Mouse (Mus musculus) layer of hippocampus, adult 6 months (tissue): ENCODE results near the gene Olfr666. TPM values are rescaled to one million over a fixed set of nuclear protein-coding genes. Genes with fewer than 3 reads are reported as not detected.

ENCODE experiments used
- long read RNA-seq, 2 experiments: library from polyadenylated mRNA; unstranded; transcript quantifications; one replicate each; pipeline ENCODE4 v2.0.0; 2019 to 2020
- polyA plus RNA-seq: library from polyadenylated mRNA; unstranded; fragments of <200 nt; fragmentation: Nextera tagmentation; gene quantifications from 2 replicates; pipeline ENCODE4 v1.2.3, GENCODE M21; 2021

Gene Olfr666
- polyA plus RNA-seq, result not detected in 2 replicates
- long read RNA-seq, experiment 1, result 0 reads
- long read RNA-seq, experiment 2, result 0 reads

GRCm38 (mm10) chr7:104895852-104896251 is at the start of gene Olfr666:
Gene Olfr666, minus strand, starts transcription at chr7:104895952.

GRCm38 (mm10) chr7:104933940-104934339 is 38.2 kb upstream of the Olfr666 start, which contains the start of gene Olfr669:
Gene Olfr669, plus strand, starts transcription at chr7:104934240.

GRCm38 (mm10) chr7:104927957-104928356 is 32.2 kb upstream of the Olfr666 start, which contains the start of gene Olfr668:
Gene Olfr668, minus strand, starts transcription at chr7:104928057.

GRCm38 (mm10) chr7:104921382-104921781 is 25.6 kb upstream of the Olfr666 start, which contains the start of gene Olfr667:
Gene Olfr667, minus strand, starts transcription at chr7:104921482.

GRCm38 (mm10) chr7:104877731-104878130 is 18.0 kb downstream of the Olfr666 start, which contains the start of gene Olfr665:
Gene Olfr665, plus strand, starts transcription at chr7:104878031.

GRCm38 (mm10) chr7:104856709-104857108 is 39.0 kb downstream of the Olfr666 start, which contains the start of gene Usp17la:
Gene Usp17la, plus strand, starts transcription at chr7:104857009.

GRCm38 (mm10) chr7:104842503-104842902 is 53.2 kb downstream of the Olfr666 start, which contains the start of gene Usp17lb:
Gene Usp17lb, minus strand, starts transcription at chr7:104842603.

Other genes starting within 250 kb of the Olfr666 start
- 0.06 and 0.08 TPM in 2 replicates for gene Olfr658, start 248.6 kb downstream of the Olfr666 start, polyA plus RNA-seq
- gene Olfr659, start 229.2 kb downstream of the Olfr666 start, polyA plus RNA-seq, result not detected in 2 replicates
- not detected in 2 replicates for gene Olfr661, start 209.5 kb downstream of the Olfr666 start, polyA plus RNA-seq
- gene Usp17le, start 118.5 kb downstream of the Olfr666 start, polyA plus RNA-seq, result not detected in 2 replicates
- gene Usp17lb, start 53.3 kb downstream of the Olfr666 start, polyA plus RNA-seq, result not detected in 2 replicates
- gene Usp17la, start 38.9 kb downstream of the Olfr666 start, polyA plus RNA-seq, result not detected in 2 replicates
- not detected in 2 replicates for gene Olfr665, start 17.9 kb downstream of the Olfr666 start, polyA plus RNA-seq
- gene Olfr667, start 25.5 kb upstream of the Olfr666 start, polyA plus RNA-seq, result not detected in 2 replicates
- not detected in 2 replicates for gene Olfr668, start 32.1 kb upstream of the Olfr666 start, polyA plus RNA-seq
- not detected in 2 replicates for gene Olfr669, start 38.3 kb upstream of the Olfr666 start, polyA plus RNA-seq
- not detected in 2 replicates for gene Olfr670, start 66.7 kb upstream of the Olfr666 start, polyA plus RNA-seq
- gene Olfr671, start 83.2 kb upstream of the Olfr666 start, polyA plus RNA-seq, result not detected in 2 replicates
- gene Olfr672, start 106.1 kb upstream of the Olfr666 start, polyA plus RNA-seq, result not detected in 2 replicates
- not detected in 2 replicates for gene Olfr675, start 132.5 kb upstream of the Olfr666 start, polyA plus RNA-seq
- gene Olfr676, start 136.7 kb upstream of the Olfr666 start, polyA plus RNA-seq, result not detected in 2 replicates
- not detected in 2 replicates for gene Olfr677, start 155.4 kb upstream of the Olfr666 start, polyA plus RNA-seq
- gene Olfr678, start 168.5 kb upstream of the Olfr666 start, polyA plus RNA-seq, result not detected in 2 replicates
- not detected in 2 replicates for gene Olfr679, start 185.3 kb upstream of the Olfr666 start, polyA plus RNA-seq
- gene Olfr680-ps1, start 196.9 kb upstream of the Olfr666 start, polyA plus RNA-seq, result not detected in 2 replicates
- not detected in 2 replicates for gene Olfr681, start 220.9 kb upstream of the Olfr666 start, polyA plus RNA-seq